Mouse (Mus musculus) CD4-positive, CD25-positive, alpha-beta regulatory T cell, adult 2 months (primary cell): ENCODE data around the gene Ssb.
A peak's percentile ranks its signal among the peaks of the same experiment; 100 is the strongest.
"Not testable (repeated sequence)": the region's sequence is repeated elsewhere in the genome, so short reads cannot be mapped to it uniquely, and the experiment has no call there.

Experiments used
- DNase-seq: peaks from one replicate; pipeline ENCODE4 v3.0.0-alpha.2; 2012; ENCODE audit warnings: low read depth, low spot score

Ssb gene

GRCm38 (mm10) chr2:69862117-69862657 lies 825 bp downstream of the Ssb start:
- peak; percentile 30 for DNase-seq

GRCm38 (mm10) chr2:69883990-69884391 lies 22.6 kb downstream of the Ssb start:
- DNase-seq: no peak

GRCm38 (mm10) chr2:69884581-69884980 lies 23.2 kb downstream of the Ssb start:
- DNase-seq: no peak

- DNase-seq: no peak
Observed at GRCm38 (mm10) chr2:69885050-69885449, 23.7 kb downstream of the Ssb start.

- DNase-seq: peak; percentile 95
Observed at GRCm38 (mm10) chr2:69885451-69886305, 24.3 kb downstream of the Ssb start, which contains the start of gene Mettl5. Gene Mettl5, minus strand, starts transcription at chr2:69885615.

GRCm38 (mm10) chr2:69888957-69889356 lies 27.6 kb downstream of the Ssb start:
- DNase-seq: no peak

- no peak for DNase-seq
Observed at GRCm38 (mm10) chr2:69890843-69891242, 29.5 kb downstream of the Ssb start.

- no peak for DNase-seq
Observed at GRCm38 (mm10) chr2:69893145-69893544, 31.8 kb downstream of the Ssb start.

- no peak for DNase-seq
Observed at GRCm38 (mm10) chr2:69893891-69894290, 32.5 kb downstream of the Ssb start.

GRCm38 (mm10) chr2:69895502-69896223 lies 34.3 kb downstream of the Ssb start:
- DNase-seq: peak; percentile 63

GRCm38 (mm10) chr2:69896224-69896581 lies 34.8 kb downstream of the Ssb start:
- DNase-seq: no peak

- peak; percentile 99 for DNase-seq
Observed at GRCm38 (mm10) chr2:69897039-69897617, 35.8 kb downstream of the Ssb start, which contains the start of gene Ubr3. Gene Ubr3, plus strand, starts transcription at chr2:69897246.

- peak; percentile 71 for DNase-seq
Observed at GRCm38 (mm10) chr2:69897618-69898575, 36.5 kb downstream of the Ssb start.

GRCm38 (mm10) chr2:69903541-69903940 lies 42.2 kb downstream of the Ssb start:
- no peak for DNase-seq

- not testable (repeated sequence) for DNase-seq
Observed at GRCm38 (mm10) chr2:69907394-69907793, 46.0 kb downstream of the Ssb start.

- no peak for DNase-seq
Observed at GRCm38 (mm10) chr2:69912801-69913200, 51.4 kb downstream of the Ssb start.

GRCm38 (mm10) chr2:69917301-69917700 lies 55.9 kb downstream of the Ssb start:
- no peak for DNase-seq
